ENCODE assay signal across 9 mouse cellular contexts in genomic region chr5:106453181-106453885, GRCm38 (mm10). TPM values are rescaled to one million over a fixed set of nuclear protein-coding genes. Genes with fewer than 3 reads are reported as not detected.
A peak's percentile ranks its signal among the peaks of the same experiment; 100 is the strongest.
DNase-seq lines count a peak whose midpoint lies in the region; ATAC-seq and TF ChIP-seq lines count a peak whose summit lies in the region.
"Had no signal": no experiment of that assay in that cellular context is flagged by ENCODE, and none has a peak within 500 bp of the region (broad histone marks: within the 10 kb centered on the region; RNA-seq: fewer than 3 reads in every experiment).

No protein-coding gene starts in this region.

- no peak for TF ChIP-seq CTCF in midbrain, postnatal 0 days (IDR thresholded peaks at IDR 0.05)

- no peak overlapping the region for H3K9ac ChIP-seq in heart, embryonic 16.5 days (ENCODE audit: low read length)
- peak overlapping the region; percentile 18; the same call in 1 of the 2 replicates for H3K9ac ChIP-seq in hindbrain, embryonic 12.5 days
- peak overlapping the region; percentile 39 for H3K9ac ChIP-seq in midbrain, postnatal 0 days (replicated peaks; ENCODE audit: low read length, poor library complexity, severe bottlenecking)

- WGBS in heart, embryonic 16.5 days = under 1% methylated on average over 45 of the region's 45 CpGs
- under 1% methylated on average over 45 of the region's 45 CpGs for WGBS in hindbrain, embryonic 12.5 days
- under 1% methylated on average over 41 of the region's 45 CpGs for WGBS in midbrain, postnatal 0 days

- peaks cover 87% of the 10 kb centered on the region for H3K27me3 ChIP-seq in heart, embryonic 16.5 days (ENCODE audit: control insufficient read depth, insufficient read depth, low read length)
- H3K27me3 ChIP-seq in hindbrain, embryonic 12.5 days = peaks cover 89% of the 10 kb centered on the region
- H3K27me3 ChIP-seq in midbrain, postnatal 0 days (ENCODE audit: insufficient read depth, low read length) = peaks cover 40% of the 10 kb centered on the region

- no peak overlapping the region for H3K4me3 ChIP-seq in heart, embryonic 16.5 days (ENCODE audit: low read length)
- H3K4me3 ChIP-seq in hindbrain, embryonic 12.5 days = peak overlapping the region; percentile 19
- peak overlapping the region; percentile 25 for H3K4me3 ChIP-seq in midbrain, postnatal 0 days (ENCODE audit: low read depth, low read length)
- H3K4me3 ChIP-seq: erythroblast, embryonic 14.5 days had no signal

- no peak overlapping the region for H3K27ac ChIP-seq in heart, embryonic 16.5 days (ENCODE audit: low read length)
- H3K27ac ChIP-seq in hindbrain, embryonic 12.5 days = no peak overlapping the region
- peak overlapping the region; percentile 44 for H3K27ac ChIP-seq in midbrain, postnatal 0 days (ENCODE audit: low read depth, low read length)

- no peak overlapping the region for H3K4me2 ChIP-seq in heart, embryonic 16.5 days (ENCODE audit: low read depth, low read length)
- H3K4me2 ChIP-seq in hindbrain, embryonic 12.5 days (replicated peaks) = peak overlapping the region; percentile 22
- H3K4me2 ChIP-seq in midbrain, postnatal 0 days (ENCODE audit: low read depth, low read length, poor library complexity, severe bottlenecking) = peak overlapping the region; percentile 45

- no peaks in the 10 kb centered on the region for H3K36me3 ChIP-seq in heart, embryonic 16.5 days (ENCODE audit: control insufficient read depth, insufficient read depth)
- H3K36me3 ChIP-seq in hindbrain, embryonic 12.5 days = no peaks in the 10 kb centered on the region
- no peaks in the 10 kb centered on the region for H3K36me3 ChIP-seq in midbrain, postnatal 0 days (ENCODE audit: insufficient read depth, low read length)

- no peak for DNase-seq in heart, postnatal 36 days
- peak; percentile 70 to 71 for DNase-seq in cerebellum, postnatal 10 days
- DNase-seq in midbrain, postnatal 0 days (ENCODE audit: low spot score) = no peak
- DNase-seq in urinary bladder, postnatal 10 days (ENCODE audit: low spot score) = no peak
- DNase-seq in urinary bladder, postnatal 4 days (ENCODE audit: low spot score in 2 of 2) = no peak
- no peak for DNase-seq in thymus, postnatal 36 days

- peak; percentile 30; the same call in 1 of the 2 replicates for ATAC-seq in heart, embryonic 16.5 days (replicated peaks; ENCODE audit: extremely low read depth, insufficient read depth, low FRiP score)
- ATAC-seq in hindbrain, embryonic 12.5 days (ENCODE audit: low FRiP score) = peak; percentile 38
- no peak for ATAC-seq in midbrain, postnatal 0 days (ENCODE audit: low FRiP score)

- no peaks in the 10 kb centered on the region for H3K9me3 ChIP-seq in heart, embryonic 16.5 days (replicated peaks; ENCODE audit: control insufficient read depth, low read length)
- no peaks in the 10 kb centered on the region for H3K9me3 ChIP-seq in hindbrain, embryonic 12.5 days (replicated peaks)
- no peaks in the 10 kb centered on the region for H3K9me3 ChIP-seq in midbrain, postnatal 0 days (ENCODE audit: low read length)

- peaks cover 6% of the 10 kb centered on the region for H3K4me1 ChIP-seq in heart, embryonic 16.5 days (ENCODE audit: control insufficient read depth, insufficient read depth, low read length)
- peaks cover 26% of the 10 kb centered on the region for H3K4me1 ChIP-seq in hindbrain, embryonic 12.5 days
- peaks cover 1% of the 10 kb centered on the region; the same call in 1 of the 2 replicates for H3K4me1 ChIP-seq in midbrain, postnatal 0 days (ENCODE audit: insufficient read depth, low read length)

- intact Hi-C loops in heart, postnatal 36 days (cut with DNase I) = no loop called here

RNA-seq across cellular contexts. Expression of gene Barhl2, which starts 4.6 kb away (rescaled TPM):
- polyA plus RNA-seq in heart, embryonic 16.5 days (2015; fragmentation: Nextera tagmentation; extraction: Ambion mirVana) = not detected in 2 replicates
- total RNA-seq in heart, postnatal 36 days (2021) = not detected
- 1.3 and 1.4 TPM in 2 replicates for polyA plus RNA-seq in hindbrain, embryonic 12.5 days (2016; fragmentation: Nextera tagmentation; extraction: Ambion mirVana)
- total RNA-seq in midbrain, postnatal 0 days (2014; rRNA removed) = 27.6 and 28.0 TPM in 2 replicates
- 5.7 and 6.5 TPM in 2 replicates for polyA plus RNA-seq in midbrain, postnatal 0 days (2015; fragmentation: Nextera tagmentation; extraction: Ambion mirVana)
- polyA plus RNA-seq: erythroblast, embryonic 14.5 days had no signal

Comparison
In these comparisons a context has a peak if more than half of its experiments do, and no peak if none do; other contexts are left out.
1. DNase-seq: peak in cerebellum, postnatal 10 days (2 of 2); none in heart, postnatal 36 days (0 of 2), midbrain, postnatal 0 days (single experiment), urinary bladder, postnatal 10 days (single experiment), urinary bladder, postnatal 4 days (0 of 2) and thymus, postnatal 36 days (0 of 2).